Mouse (Mus musculus) T-helper 2 cell (primary cell): ENCODE measurements around the gene Cyp19a1.

Source experiments
- in situ Hi-C: fragments of 300-600 bp; cut with MboI, MseI; formaldehyde crosslinking; loops from one replicate; pipeline ENCODE4 v1.15.1; 2025; ENCODE audit warnings: high pct_unique_total_duplicates

The Cyp19a1 gene

GRCm38 (mm10) chr9:54180216-54180615 is 87.7 kb downstream of the Cyp19a1 start:
- in situ Hi-C loops: no loop called here

- in situ Hi-C loops: loop anchor here (25.0 kb wide), 1 partner anchor 243 kb away; no protein-coding TSS in a partner anchor
These were observed 98.4 kb downstream of the Cyp19a1 start for GRCm38 (mm10) chr9:54169489-54169888.

GRCm38 (mm10) chr9:54168425-54168824 is 99.5 kb downstream of the Cyp19a1 start:
- in situ Hi-C loops: loop anchor here (25.0 kb wide), 1 partner anchor 244 kb away; no protein-coding TSS in a partner anchor

GRCm38 (mm10) chr9:54163117-54163516 is 104.8 kb downstream of the Cyp19a1 start:
- in situ Hi-C loops: loop anchor here (25.0 kb wide), 1 partner anchor 249 kb away; no protein-coding TSS in a partner anchor

- in situ Hi-C loops: loop anchor here (25.0 kb wide), 1 partner anchor 259 kb away; no protein-coding TSS in a partner anchor
These were observed 114.2 kb downstream of the Cyp19a1 start for GRCm38 (mm10) chr9:54153679-54154078.

GRCm38 (mm10) chr9:54139191-54139590 is 128.7 kb downstream of the Cyp19a1 start:
- in situ Hi-C loops: no loop called here
